Mouse (Mus musculus) common myeloid progenitor, adult 5-6 weeks (primary cell): ENCODE data around the gene Ndufaf2. TPM values are rescaled to one million over a fixed set of nuclear protein-coding genes. Genes with fewer than 3 reads are reported as not detected.

ENCODE experiments used
- ATAC-seq: replicated peaks from 2 replicates; pipeline ENCODE4 v1.8.0; 2016; ENCODE audit warnings: low read depth, mild to moderate bottlenecking, moderate TSS enrichment, inconsistent platforms; ENCODE audit not compliant: poor library complexity, severe bottlenecking
- total RNA-seq: library from RNA; stranded (forward); fragments of 200-1000, 187-1606 nt; gene quantifications from 2 replicates; pipeline ENCODE4 v1.2.3, GENCODE M21; 2017

Gene Ndufaf2
- total RNA-seq, 1 experiment from 2014 or later = 56.9 TPM

DNA sequence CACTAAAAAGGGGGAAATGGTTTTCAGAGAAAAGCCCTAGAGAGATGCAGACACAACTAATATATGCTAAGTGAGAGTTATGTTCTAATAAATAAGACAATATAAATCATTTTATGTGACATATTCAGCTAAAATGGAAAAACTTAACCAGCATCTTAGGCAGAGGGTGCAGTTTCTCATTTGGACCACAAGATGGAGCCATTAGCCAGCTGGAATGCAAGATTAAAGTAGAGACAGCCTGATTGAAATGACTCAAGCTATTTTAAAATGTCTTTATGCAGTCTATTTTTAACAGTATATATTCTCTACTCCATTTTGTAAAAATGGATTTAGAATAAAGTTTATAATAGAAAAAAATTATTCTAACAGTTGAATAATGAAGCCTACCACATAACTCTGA, 6.6 kb downstream of the Ndufaf2 start:
- peak; percentile 76 for ATAC-seq

DNA sequence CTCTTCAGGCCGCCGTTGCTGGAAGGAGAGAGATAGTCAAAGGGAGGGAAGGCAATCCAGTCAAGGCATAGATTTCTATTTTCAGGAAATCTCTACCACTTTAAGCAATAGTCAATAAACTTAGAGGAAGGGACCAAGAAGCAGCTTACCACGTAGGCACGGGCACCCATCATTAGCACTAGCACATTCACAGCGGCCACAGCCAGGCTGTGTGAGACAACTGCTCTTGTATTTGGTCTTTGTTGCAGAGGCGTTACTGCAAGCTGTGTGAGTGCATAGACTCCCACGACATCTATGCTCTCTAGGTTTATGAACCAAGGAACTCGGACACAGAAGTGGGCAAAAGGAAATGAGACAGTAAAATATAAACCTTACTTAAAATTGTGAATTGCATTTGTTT, 14.3 kb downstream of the Ndufaf2 start:
- no peak for ATAC-seq

DNA sequence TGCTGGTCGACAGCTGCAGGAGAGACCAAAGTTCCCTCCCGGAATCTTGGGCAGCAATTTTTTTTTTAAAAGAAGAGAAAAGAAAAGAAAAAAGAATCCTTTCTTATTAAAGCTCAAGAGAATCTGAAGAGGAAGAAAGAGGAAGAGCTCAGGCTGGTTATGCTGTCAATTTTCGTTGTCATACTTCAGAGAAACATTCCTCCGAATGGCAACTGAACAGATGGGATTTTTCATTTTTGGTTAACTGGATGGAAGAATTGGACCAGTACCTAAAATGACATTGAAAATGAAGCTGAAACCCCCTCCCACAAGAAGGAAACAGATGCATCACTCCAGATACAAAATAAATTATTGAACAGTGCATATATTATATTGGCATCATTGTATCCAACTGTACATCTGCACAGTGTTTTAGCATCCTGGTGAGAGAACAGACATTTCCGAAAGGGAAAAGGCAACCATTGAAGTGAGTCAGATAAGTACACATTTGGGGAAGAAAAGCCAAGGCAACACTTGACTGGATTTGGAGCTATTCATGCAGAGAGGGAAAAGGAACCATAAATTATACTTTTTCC, 19.9 kb downstream of the Ndufaf2 start:
- ATAC-seq = no peak

DNA sequence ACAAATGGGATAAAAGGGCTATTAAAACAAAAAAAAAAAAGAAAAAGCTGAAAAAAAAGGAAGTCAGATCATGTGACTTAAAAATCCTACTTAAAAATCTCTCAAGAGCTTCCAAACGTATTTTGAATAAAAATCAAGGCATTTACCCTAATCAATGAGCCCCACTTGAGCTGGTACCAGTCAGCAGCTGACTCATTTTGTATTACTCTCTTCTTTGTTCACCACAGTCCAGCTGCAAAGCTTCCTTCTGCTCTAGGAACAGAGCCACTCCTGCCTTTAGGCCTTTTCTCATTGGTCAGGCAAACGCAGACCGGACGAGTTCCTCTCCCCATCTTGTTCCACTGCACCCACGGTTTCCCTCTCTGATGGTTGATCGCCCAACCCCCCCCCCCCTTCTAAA, 22.8 kb downstream of the Ndufaf2 start:
- no peak for ATAC-seq

GRCm38 (mm10) chr13:108132031-108132819, 26.2 kb downstream of the Ndufaf2 start:
- no peak for ATAC-seq

- no peak for ATAC-seq
These were observed 27.7 kb downstream of the Ndufaf2 start for GRCm38 (mm10) chr13:108130737-108131136.

GRCm38 (mm10) chr13:108129070-108129469, 29.4 kb downstream of the Ndufaf2 start:
- peak; percentile 56; the same call in 1 of the 2 replicates for ATAC-seq

DNA sequence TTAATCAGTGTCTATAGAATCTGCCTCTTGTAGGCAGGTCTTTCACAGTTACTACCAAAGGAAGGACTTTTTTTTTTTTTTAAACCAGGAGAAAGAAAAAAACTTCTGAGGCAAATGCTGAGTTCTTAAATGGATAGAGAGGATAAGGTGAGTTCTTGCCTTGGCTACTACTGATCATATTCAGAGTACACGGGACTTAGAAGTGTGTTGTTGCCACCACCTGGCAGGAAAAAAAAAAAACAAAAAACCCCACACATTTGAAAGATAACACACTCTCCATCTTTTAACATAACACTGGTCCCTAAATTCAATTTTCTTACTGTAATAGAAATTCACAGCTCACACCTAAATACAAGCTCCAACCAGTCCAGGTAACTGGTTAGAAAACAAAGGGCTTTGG, 30.5 kb downstream of the Ndufaf2 start:
- ATAC-seq = no peak

DNA sequence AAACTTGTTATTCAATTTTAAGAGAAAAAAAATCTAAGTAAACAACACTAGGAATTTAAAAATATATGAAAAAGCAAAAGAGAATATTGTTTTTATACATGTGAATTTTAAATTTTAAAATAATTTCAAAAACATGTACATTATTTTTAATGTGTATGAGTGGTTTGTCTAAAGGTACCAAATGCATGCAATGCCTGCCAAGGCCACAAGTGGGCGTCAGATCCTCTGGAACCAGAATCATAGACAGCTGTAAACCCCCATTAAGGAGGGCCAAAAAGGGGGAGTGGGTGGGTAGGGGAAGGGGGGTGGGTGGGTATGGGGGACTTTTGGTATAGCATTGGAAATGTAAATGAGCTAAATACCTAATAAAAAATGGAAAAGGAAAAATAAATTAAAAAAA, 31.3 kb downstream of the Ndufaf2 start:
- peak; percentile 78; the same call in 1 of the 2 replicates for ATAC-seq

DNA sequence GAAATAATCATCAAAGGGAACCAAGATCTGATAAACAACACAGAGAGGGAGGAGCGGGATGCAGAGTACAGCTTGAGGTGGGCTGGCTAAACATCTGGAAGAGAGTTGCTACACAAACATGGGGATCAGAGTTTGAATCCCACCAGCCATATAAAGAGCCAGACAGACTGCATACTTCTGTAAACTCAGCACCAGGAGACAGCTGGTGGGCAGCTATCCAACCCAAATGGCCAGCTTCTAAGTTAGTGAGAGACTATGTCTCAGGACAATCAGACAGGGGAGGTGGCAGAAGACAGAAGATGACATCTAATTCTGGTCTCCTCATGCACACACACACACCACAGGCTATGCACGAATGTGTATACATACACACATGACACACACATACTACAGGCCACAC, 32.2 kb downstream of the Ndufaf2 start:
- ATAC-seq = no peak

DNA sequence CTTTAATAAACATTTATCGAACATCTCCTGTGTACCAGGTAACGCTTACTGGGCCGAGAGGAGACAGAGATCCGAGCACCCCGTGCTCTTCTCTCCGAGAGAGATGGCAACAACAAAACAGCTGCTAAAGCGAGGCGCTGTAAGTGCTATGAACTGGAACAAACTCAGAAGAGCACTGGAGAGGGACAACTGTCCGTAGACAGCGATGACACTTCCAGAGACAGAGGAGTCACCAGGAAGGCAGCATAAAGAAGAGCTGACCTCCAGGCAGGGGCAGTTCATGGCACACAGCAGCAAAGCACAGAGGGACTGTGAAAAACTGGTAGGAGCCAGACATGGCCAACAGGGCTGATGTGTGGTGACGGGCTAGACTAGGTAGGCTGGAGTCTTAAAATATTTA, 34.3 kb downstream of the Ndufaf2 start:
- no peak for ATAC-seq

DNA sequence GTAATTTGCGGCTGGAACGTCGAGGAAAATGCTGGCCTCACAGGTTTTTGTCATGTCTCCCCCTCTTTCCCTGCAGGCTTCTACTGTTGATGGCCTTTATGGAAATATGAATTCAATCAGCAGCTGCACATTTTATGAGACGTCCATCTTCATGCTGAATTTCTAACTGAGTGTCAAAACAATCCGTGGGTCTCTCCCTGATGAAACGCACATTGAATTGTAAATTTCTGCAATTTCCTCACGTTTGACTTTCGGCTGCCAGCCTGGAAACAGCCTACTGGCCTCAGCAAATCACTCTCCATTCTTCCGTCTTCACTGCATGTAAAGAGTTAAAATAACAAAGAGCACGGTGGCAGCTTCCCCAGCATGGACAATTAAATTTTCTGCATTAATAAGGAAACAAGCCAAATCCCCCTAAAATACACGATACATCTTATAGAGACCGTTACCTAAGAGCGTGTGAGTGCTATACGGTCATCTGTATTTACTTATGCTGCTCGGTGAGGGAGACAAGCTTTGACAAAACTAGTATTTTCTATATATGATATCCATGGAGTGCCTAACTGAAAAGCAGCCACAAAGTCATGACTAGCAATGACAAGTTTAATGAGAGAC, 35.2 kb downstream of the Ndufaf2 start:
- no peak for ATAC-seq

GRCm38 (mm10) chr13:108119411-108120310, 38.8 kb downstream of the Ndufaf2 start:
- ATAC-seq = no peak

DNA sequence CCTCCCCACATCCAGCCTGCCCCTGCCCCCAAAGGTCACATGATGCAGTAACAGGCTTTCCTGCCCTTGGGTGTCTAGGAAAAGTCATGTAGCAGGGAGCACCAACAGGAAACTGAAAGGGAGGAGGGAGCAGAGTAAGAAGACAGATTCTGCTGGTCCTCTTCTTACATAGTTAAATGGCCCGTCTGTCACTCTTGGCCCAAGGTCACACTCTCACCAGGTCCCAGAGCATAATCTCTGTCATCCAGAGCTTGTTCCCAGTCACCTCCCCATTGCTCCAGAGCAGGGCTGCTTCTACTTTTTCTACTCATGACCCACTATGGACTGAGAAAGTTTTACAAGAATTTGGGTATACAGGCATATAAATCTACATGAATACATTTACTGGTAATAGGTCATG, 40.2 kb downstream of the Ndufaf2 start:
- no peak for ATAC-seq

DNA sequence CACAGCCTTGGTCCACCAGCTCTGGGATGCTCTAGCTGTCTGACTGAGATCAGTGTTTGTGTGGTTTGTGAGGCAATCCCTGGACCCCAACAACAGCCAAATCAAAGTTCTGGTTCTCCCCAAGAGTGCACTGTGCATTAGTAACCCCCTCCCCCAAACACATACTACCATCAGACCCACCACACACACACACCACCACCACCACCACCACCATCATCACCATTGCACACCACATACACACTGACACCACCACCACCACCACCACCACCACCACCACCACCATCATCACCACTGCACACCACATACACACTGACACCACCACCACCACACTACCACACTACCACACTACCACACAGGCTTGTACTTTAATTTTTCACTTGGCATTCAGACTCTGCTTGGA, 40.8 kb downstream of the Ndufaf2 start:
- ATAC-seq = no peak

GRCm38 (mm10) chr13:108114257-108114656, 44.2 kb downstream of the Ndufaf2 start:
- no peak for ATAC-seq

DNA sequence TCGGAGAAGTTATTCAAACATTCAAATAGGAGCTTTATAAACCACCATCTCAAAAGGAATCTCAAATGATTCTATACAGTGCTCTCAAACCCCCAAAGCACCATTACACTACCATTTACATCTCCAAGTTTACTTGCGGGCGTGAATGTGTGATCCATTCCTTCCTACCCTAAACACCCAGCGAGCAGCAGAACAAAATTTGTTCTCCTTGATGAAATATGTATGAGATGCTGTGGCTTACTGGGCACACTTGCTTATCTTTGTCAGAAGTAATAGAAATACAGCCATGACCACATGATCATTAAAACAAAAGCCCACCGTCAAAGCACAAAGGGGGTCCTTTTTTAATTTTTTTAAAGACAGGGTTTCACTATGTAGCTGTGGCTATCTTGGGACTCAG, 44.9 kb downstream of the Ndufaf2 start:
- ATAC-seq = no peak

- ATAC-seq = no peak
These were observed 47.5 kb downstream of the Ndufaf2 start for GRCm38 (mm10) chr13:108110929-108111328.

GRCm38 (mm10) chr13:108100700-108101099, 57.7 kb downstream of the Ndufaf2 start:
- no peak for ATAC-seq

GRCm38 (mm10) chr13:108096446-108096845, 62.0 kb downstream of the Ndufaf2 start:
- ATAC-seq = no peak
